Mouse (Mus musculus) cerebellum, adult 2 months (tissue): Measurements from ENCODE around the gene Spata1. TPM values are rescaled to one million over a fixed set of nuclear protein-coding genes. Genes with fewer than 3 reads are reported as not detected.
"Not testable (repeated sequence)": the region's sequence is repeated elsewhere in the genome, so short reads cannot be mapped to it uniquely, and the experiment has no call there.

Source experiments
- DNase-seq, 2 experiments: peaks; one replicate each; pipeline ENCODE4 v3.0.0; 2021
- H3K27ac ChIP-seq: fragments of 200-500 bp; 2 replicates; pipeline ENCODE4 v1.5.1; 2012; ENCODE audit warnings: low read length, control low read depth, inconsistent platforms; ENCODE audit not compliant: insufficient read depth
- H3K27me3 ChIP-seq: fragments of 200-500 bp; 2 replicates; pipeline ENCODE4 v1.6.1; 2012; ENCODE audit warnings: inconsistent platforms, mild to moderate bottlenecking, low read length, moderate library complexity; ENCODE audit not compliant: control insufficient read depth, insufficient read depth
- H3K4me1 ChIP-seq: fragments of 200-500 bp; 2 replicates; pipeline ENCODE4 v1.6.1; 2011; ENCODE audit warnings: low read length; ENCODE audit not compliant: control insufficient read depth, insufficient read depth
- H3K4me3 ChIP-seq: fragments of 200-500 bp; replicated peaks from 2 replicates; pipeline ENCODE3; 2011; ENCODE audit warnings: mild to moderate bottlenecking, low read depth, low read length, control low read depth; ENCODE audit not compliant: insufficient read depth
- CTCF ChIP-seq: fragments of 200-500 bp; IDR thresholded peaks from 2 replicates; pipeline ENCODE4 v1.5.1; 2011; ENCODE audit warnings: low read depth, mild to moderate bottlenecking, control low read depth, low read length, moderate library complexity, borderline replicate concordance; ENCODE audit not compliant: insufficient read depth
- POLR2A ChIP-seq: fragments of 200-500 bp; IDR thresholded peaks from 2 replicates; pipeline ENCODE4 v1.6.1; 2011; ENCODE audit warnings: low read length, control low read depth, borderline replicate concordance; ENCODE audit not compliant: insufficient read depth
- WGBS: fragments of 180-500 bp; shearing (Covaris S2); methylation state at CpG from one replicate; pipeline ENCODE4 v1.1.7; 2018; 5-methylcytosine and 5-hydroxymethylcytosine counted together
- polyA plus RNA-seq: library from polyadenylated mRNA; depleted of rRNA; stranded (reverse); fragments of >200 nt; gene quantifications from 2 replicates; pipeline ENCODE4 v1.2.3, GENCODE M21; 2012

Spata1 gene
- polyA plus RNA-seq, 1 experiment = 2.6 TPM

GRCm38 (mm10) chr3:146440422-146440821 lies 59.1 kb downstream of the Spata1 start:
- no peaks in the 10 kb centered on the region for H3K27me3 ChIP-seq
- no peak overlapping the region for H3K27ac ChIP-seq
- 75% methylated on average over 7 of the region's 7 CpGs for WGBS
- no peaks in the 10 kb centered on the region for H3K4me1 ChIP-seq
- H3K4me3 ChIP-seq = no peak overlapping the region
- TF ChIP-seq POLR2A (no peak), CTCF (no peak)
- DNase-seq = no peak

GRCm38 (mm10) chr3:146440011-146440410 lies 59.5 kb downstream of the Spata1 start:
- DNase-seq = no peak
- no peaks in the 10 kb centered on the region for H3K27me3 ChIP-seq
- no peak overlapping the region for H3K27ac ChIP-seq
- no peaks in the 10 kb centered on the region for H3K4me1 ChIP-seq
- WGBS = 91% methylated on average over 12 of the region's 12 CpGs
- no peak for TF ChIP-seq CTCF
- no peak for TF ChIP-seq POLR2A
- H3K4me3 ChIP-seq = no peak overlapping the region

DNA sequence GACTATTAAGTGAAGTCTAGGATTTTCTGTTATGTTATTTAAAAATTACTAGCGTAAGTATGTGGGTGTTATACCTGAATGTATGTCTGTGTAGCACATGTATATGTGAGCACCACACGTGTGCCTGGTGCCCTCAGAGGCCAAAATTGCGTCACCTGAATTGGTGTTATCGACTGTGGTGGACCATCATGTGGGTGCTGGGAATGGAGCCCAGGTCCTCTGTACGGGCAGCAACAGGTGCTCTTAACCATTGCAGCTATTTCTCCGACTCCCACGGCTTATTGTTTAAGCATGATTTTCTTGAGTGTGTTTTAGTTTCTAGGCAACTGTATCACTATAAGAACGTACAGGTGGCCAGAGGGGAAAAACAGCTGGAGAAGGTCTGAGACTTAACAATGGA lies 63.4 kb downstream of the Spata1 start:
- TF ChIP-seq POLR2A (no peak), CTCF (no peak)
- Histone ChIP-seq H3K4me1 (no peaks in the 10 kb centered on the region), H3K27me3 (no peaks in the 10 kb centered on the region), H3K4me3 (no peak overlapping the region), H3K27ac (no peak overlapping the region)
- DNase-seq = no peak
- 95% methylated on average over 8 of the region's 8 CpGs for WGBS

DNA sequence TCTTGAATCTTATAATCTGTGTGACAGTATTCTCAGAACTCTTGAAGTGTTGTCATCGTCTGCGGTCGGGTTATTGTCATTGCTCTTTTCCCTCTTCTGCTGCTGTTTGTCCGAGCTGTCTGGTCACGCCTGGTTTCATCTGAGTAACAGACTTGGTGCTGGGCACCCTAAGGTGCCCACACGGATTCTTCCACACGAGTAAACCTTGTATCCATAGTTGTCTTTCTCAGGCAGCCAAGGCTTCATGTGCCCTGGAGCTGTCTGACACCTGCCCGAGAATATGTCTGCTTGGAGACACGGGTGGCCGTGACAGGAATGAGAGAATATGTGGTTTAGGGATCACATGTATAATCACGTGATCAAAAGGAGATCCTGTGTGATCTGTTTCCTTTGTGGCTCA lies 64.0 kb downstream of the Spata1 start:
- Histone ChIP-seq H3K4me3 (no peak overlapping the region), H3K27ac (no peak overlapping the region), H3K4me1 (no peaks in the 10 kb centered on the region), H3K27me3 (no peaks in the 10 kb centered on the region)
- WGBS = 43% methylated on average over 11 of the region's 11 CpGs
- no peak for DNase-seq
- TF ChIP-seq CTCF (no peak), POLR2A (no peak)

- TF ChIP-seq POLR2A (no peak), CTCF (no peak)
- Histone ChIP-seq H3K4me3 (no peak overlapping the region), H3K27me3 (no peaks in the 10 kb centered on the region), H3K27ac (no peak overlapping the region), H3K4me1 (no peaks in the 10 kb centered on the region)
- WGBS = 89% methylated on average over 8 of the region's 8 CpGs
- DNase-seq = no peak
Measured at GRCm38 (mm10) chr3:146434686-146435085, 64.9 kb downstream of the Spata1 start.

GRCm38 (mm10) chr3:146433681-146434350 lies 65.7 kb downstream of the Spata1 start:
- no peak for DNase-seq
- 37% methylated on average over 14 of the region's 14 CpGs for WGBS
- Histone ChIP-seq H3K27me3 (no peaks in the 10 kb centered on the region), H3K4me1 (no peaks in the 10 kb centered on the region), H3K4me3 (no peak overlapping the region), H3K27ac (no peak overlapping the region)
- TF ChIP-seq CTCF = no peak
- no peak for TF ChIP-seq POLR2A

DNA sequence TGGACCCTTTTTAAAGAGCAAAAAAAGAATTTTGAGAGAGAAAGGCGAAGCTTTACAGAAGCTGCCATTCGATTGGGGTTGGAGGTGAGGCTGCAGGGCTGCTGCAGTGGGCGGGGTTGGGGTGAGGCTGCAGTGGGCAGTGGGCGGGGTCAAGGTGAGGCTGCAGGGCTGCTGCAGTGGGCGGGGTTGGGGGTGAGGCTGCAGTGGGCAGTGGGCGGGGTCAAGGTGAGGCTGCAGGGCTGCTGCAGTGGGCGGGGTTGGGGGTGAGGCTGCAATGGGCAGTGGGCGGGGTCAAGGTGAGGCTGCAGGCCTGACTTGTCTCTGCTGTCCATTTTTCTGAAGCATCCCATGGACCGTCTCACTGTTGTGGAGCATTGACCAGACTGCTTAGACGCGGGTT lies 66.5 kb downstream of the Spata1 start:
- not testable (repeated sequence) for H3K4me1 ChIP-seq, H3K27ac ChIP-seq, H3K27me3 ChIP-seq, DNase-seq, H3K4me3 ChIP-seq
- WGBS = 95% methylated on average over 11 of the region's 11 CpGs

- DNase-seq = no peak
- TF ChIP-seq CTCF = no peak
- TF ChIP-seq POLR2A = no peak
- WGBS = 79% methylated on average over 8 of the region's 8 CpGs
- Histone ChIP-seq H3K4me1 (no peaks in the 10 kb centered on the region), H3K4me3 (no peak overlapping the region), H3K27me3 (no peaks in the 10 kb centered on the region), H3K27ac (no peak overlapping the region)
Measured at GRCm38 (mm10) chr3:146426489-146426888, 73.1 kb downstream of the Spata1 start.
